Mouse (Mus musculus): ENCODE measurements around the gene Fbxo46. TPM values are rescaled to one million over a fixed set of nuclear protein-coding genes. Genes with fewer than 3 reads are reported as not detected.

Gene Fbxo46
- polyA plus RNA-seq, 1 experiment from 2014 or later = 3.6 TPM

GRCm38 (mm10) chr7:19083701-19084100 is 36.0 kb upstream of the Fbxo46 start, which contains the start of gene Dmpk:
Gene Dmpk, plus strand, starts transcription at chr7:19083849.
- H3K9me3 ChIP-seq (ENCODE audit: low read length) = no peaks in the 10 kb centered on the region
- ATAC-seq = peak; percentile 20; the same call in 1 of the 2 replicates
- DNase-seq = peak; percentile 29
- peaks cover 43% of the 10 kb centered on the region for H3K4me1 ChIP-seq (ENCODE audit: insufficient read depth)
- 48% methylated on average over 10 of the region's 10 CpGs for WGBS (ENCODE audit: insufficient replicate concordance)
- peak within 1 kb of the TSS; percentile 44; the same call in 1 of the 2 replicates for H3K9ac ChIP-seq (replicated peaks)
- TF ChIP-seq EP300 (IDR thresholded peaks at IDR 0.05; ENCODE audit: low read depth) (no peak), CTCF (IDR thresholded peaks at IDR 0.05; ENCODE audit: low read depth) (no peak)
- peaks cover 10% of the 10 kb centered on the region for H3K36me3 ChIP-seq (replicated peaks; ENCODE audit: insufficient read depth, low read length)
- peak within 1 kb of the TSS; percentile 44 for H3K27ac ChIP-seq (ENCODE audit: low read depth)
- peaks cover 44% of the 10 kb centered on the region for H3K27me3 ChIP-seq (ENCODE audit: insufficient read depth, low read length)
- H3K4me2 ChIP-seq (ENCODE audit: low read depth, low read length) = peak within 1 kb of the TSS; percentile 51
- peak within 1 kb of the TSS; percentile 34 for H3K4me3 ChIP-seq (ENCODE audit: low read depth, low read length)

DNA sequence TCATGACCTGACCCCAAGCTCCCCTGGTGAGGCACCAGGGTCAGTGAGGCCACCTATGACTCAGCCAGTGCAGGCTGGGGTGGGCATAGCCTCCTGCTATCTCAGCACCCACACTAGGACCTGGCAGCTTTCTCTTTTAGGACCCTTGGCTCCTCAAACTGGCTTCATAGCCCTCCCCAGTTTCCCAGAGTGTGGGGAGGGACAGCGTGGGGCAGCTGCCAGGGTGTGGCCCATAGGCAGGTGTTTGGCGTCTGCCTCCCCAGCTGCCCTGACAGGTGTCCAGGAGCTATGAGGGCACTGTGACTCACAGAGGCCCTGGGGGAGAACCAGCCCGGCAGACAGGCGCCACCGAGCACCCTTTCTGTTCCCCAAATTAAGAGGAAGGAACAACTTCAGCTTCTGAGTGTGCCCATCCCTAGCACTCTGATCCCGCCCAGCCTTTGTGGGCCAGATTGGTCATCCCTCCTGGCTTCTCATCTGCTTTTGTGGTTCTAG is 35.3 kb upstream of the Fbxo46 start:
- peak overlapping the region; percentile 44 for H3K27ac ChIP-seq (ENCODE audit: low read depth)
- DNase-seq (peak; percentile 65), ATAC-seq (peak; percentile 42)
- peak overlapping the region; percentile 30; the same call in 1 of the 2 replicates for H3K9ac ChIP-seq (replicated peaks)
- peak overlapping the region; percentile 51 for H3K4me2 ChIP-seq (ENCODE audit: low read depth, low read length)
- H3K27me3 ChIP-seq (ENCODE audit: insufficient read depth, low read length) = peaks cover 44% of the 10 kb centered on the region
- H3K4me3 ChIP-seq (ENCODE audit: low read depth, low read length) = peak overlapping the region; percentile 34
- H3K9me3 ChIP-seq (ENCODE audit: low read length) = no peaks in the 10 kb centered on the region
- 35% methylated on average over 6 of the region's 6 CpGs for WGBS (ENCODE audit: insufficient replicate concordance)
- peaks cover 7% of the 10 kb centered on the region; the same call in 1 of the 2 replicates for H3K36me3 ChIP-seq (replicated peaks; ENCODE audit: insufficient read depth, low read length)
- no peak for TF ChIP-seq CTCF (IDR thresholded peaks at IDR 0.05; ENCODE audit: low read depth)
- TF ChIP-seq EP300 (IDR thresholded peaks at IDR 0.05; ENCODE audit: low read depth) = no peak
- peaks cover 40% of the 10 kb centered on the region for H3K4me1 ChIP-seq (ENCODE audit: insufficient read depth)

DNA sequence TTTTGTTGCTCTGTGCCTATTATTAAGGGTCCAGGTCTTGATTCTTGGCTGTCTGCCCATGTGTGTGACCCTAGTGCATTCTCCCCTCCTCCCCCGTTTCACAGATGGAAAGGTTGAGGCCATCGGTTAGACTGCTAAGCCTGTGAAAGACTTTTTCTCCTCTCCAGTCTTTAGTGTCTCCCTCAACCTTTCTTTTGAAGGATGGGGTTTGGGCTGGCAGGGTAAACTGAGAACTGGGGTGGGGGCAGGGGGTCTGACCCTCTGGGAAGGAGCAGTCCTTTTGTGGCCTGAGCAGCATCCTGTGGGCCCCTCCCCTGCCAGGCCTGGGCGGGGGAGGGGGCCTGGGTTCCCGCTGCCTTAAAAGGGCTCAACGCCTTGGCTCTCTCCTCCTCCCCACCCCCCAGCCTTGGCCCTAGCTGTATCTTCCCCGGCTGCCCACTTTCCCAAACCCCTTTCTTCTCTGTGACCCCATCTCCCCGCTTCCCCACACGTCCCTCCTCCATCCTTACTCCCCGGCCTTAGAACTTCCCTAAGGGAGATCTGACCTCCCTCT is 34.7 kb upstream of the Fbxo46 start:
- H3K36me3 ChIP-seq (replicated peaks; ENCODE audit: insufficient read depth, low read length) = peaks cover 7% of the 10 kb centered on the region; the same call in 1 of the 2 replicates
- H3K4me3 ChIP-seq (ENCODE audit: low read depth, low read length) = peak overlapping the region; percentile 17; the same call in 1 of the 2 replicates
- H3K9me3 ChIP-seq (ENCODE audit: low read length) = no peaks in the 10 kb centered on the region
- H3K4me1 ChIP-seq (ENCODE audit: insufficient read depth) = peaks cover 40% of the 10 kb centered on the region
- no peak for ATAC-seq
- no peak overlapping the region for H3K9ac ChIP-seq (replicated peaks)
- no peak for DNase-seq
- no peak for TF ChIP-seq EP300 (IDR thresholded peaks at IDR 0.05; ENCODE audit: low read depth)
- TF ChIP-seq CTCF (IDR thresholded peaks at IDR 0.05; ENCODE audit: low read depth) = no peak
- peak overlapping the region; percentile 51 for H3K4me2 ChIP-seq (ENCODE audit: low read depth, low read length)
- H3K27ac ChIP-seq (ENCODE audit: low read depth) = peak overlapping the region; percentile 44
- H3K27me3 ChIP-seq (ENCODE audit: insufficient read depth, low read length) = peaks cover 44% of the 10 kb centered on the region
- WGBS (ENCODE audit: insufficient replicate concordance) = 30% methylated on average over 8 of the region's 9 CpGs

GRCm38 (mm10) chr7:19085495-19085894 is 34.2 kb upstream of the Fbxo46 start:
- TF ChIP-seq CTCF (IDR thresholded peaks at IDR 0.05; ENCODE audit: low read depth) (no peak), EP300 (IDR thresholded peaks at IDR 0.05; ENCODE audit: low read depth) (no peak)
- 7% methylated on average over 6 of the region's 6 CpGs for WGBS (ENCODE audit: insufficient replicate concordance)
- ATAC-seq (peak; percentile 20; the same call in 1 of the 2 replicates), DNase-seq (peak; percentile 19)
- Histone ChIP-seq H3K9ac (replicated peaks) (no peak overlapping the region), H3K4me1 (ENCODE audit: insufficient read depth) (peaks cover 40% of the 10 kb centered on the region), H3K9me3 (ENCODE audit: low read length) (no peaks in the 10 kb centered on the region), H3K27me3 (ENCODE audit: insufficient read depth, low read length) (peaks cover 40% of the 10 kb centered on the region), H3K4me2 (ENCODE audit: low read depth, low read length) (peak overlapping the region; percentile 52), H3K27ac (ENCODE audit: low read depth) (peak overlapping the region; percentile 44), H3K36me3 (replicated peaks; ENCODE audit: insufficient read depth, low read length) (peaks cover 7% of the 10 kb centered on the region; the same call in 1 of the 2 replicates), H3K4me3 (ENCODE audit: low read depth, low read length) (0 out of 2 replicates have a peak overlapping the region, but pooled peaks have one; percentile 17)

DNA sequence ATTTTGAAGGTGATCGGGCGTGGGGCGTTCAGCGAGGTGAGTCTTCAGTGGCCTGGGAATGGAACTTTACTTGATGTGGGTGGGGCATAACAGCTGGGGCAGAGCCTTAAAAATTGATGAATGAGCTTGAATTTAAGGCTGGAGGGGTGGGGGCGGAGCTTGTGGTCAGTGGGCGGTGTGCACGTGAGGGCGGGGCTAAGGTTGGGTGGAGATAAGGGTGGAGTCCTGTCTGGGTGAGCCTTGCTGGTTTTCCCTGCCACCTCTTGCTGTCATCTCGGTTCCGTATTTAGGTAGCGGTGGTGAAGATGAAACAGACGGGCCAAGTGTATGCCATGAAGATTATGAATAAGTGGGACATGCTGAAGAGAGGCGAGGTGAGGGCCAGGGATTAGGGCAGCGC is 33.6 kb upstream of the Fbxo46 start:
- peaks cover 41% of the 10 kb centered on the region for H3K27me3 ChIP-seq (ENCODE audit: insufficient read depth, low read length)
- peak; percentile 90 for DNase-seq
- peak overlapping the region; percentile 52 for H3K4me2 ChIP-seq (ENCODE audit: low read depth, low read length)
- no peaks in the 10 kb centered on the region for H3K9me3 ChIP-seq (ENCODE audit: low read length)
- 5% methylated on average over 14 of the region's 14 CpGs for WGBS (ENCODE audit: insufficient replicate concordance)
- H3K27ac ChIP-seq (ENCODE audit: low read depth) = peak overlapping the region; percentile 20; the same call in 1 of the 2 replicates
- peak; percentile 69 for ATAC-seq
- H3K36me3 ChIP-seq (replicated peaks; ENCODE audit: insufficient read depth, low read length) = peaks cover 4% of the 10 kb centered on the region; the same call in 1 of the 2 replicates
- no peak for TF ChIP-seq EP300 (IDR thresholded peaks at IDR 0.05; ENCODE audit: low read depth)
- no peak for TF ChIP-seq CTCF (IDR thresholded peaks at IDR 0.05; ENCODE audit: low read depth)
- no peak overlapping the region for H3K9ac ChIP-seq (replicated peaks)
- H3K4me3 ChIP-seq (ENCODE audit: low read depth, low read length) = no peak overlapping the region
- peaks cover 40% of the 10 kb centered on the region for H3K4me1 ChIP-seq (ENCODE audit: insufficient read depth)

- H3K4me2 ChIP-seq (ENCODE audit: low read depth, low read length) = peak overlapping the region; percentile 52; the same call in 1 of the 2 replicates
- H3K27me3 ChIP-seq (ENCODE audit: insufficient read depth, low read length) = peaks cover 48% of the 10 kb centered on the region
- no peak for DNase-seq
- 62% methylated on average over 18 of the region's 18 CpGs for WGBS (ENCODE audit: insufficient replicate concordance)
- H3K4me1 ChIP-seq (ENCODE audit: insufficient read depth) = peaks cover 40% of the 10 kb centered on the region
- no peak overlapping the region for H3K27ac ChIP-seq (ENCODE audit: low read depth)
- 0 out of 2 replicates have a peak, but pooled peaks cover 2% of the 10 kb centered on the region for H3K36me3 ChIP-seq (replicated peaks; ENCODE audit: insufficient read depth, low read length)
- ATAC-seq = no peak
- H3K4me3 ChIP-seq (ENCODE audit: low read depth, low read length) = no peak overlapping the region
- H3K9ac ChIP-seq (replicated peaks) = no peak overlapping the region
- H3K9me3 ChIP-seq (ENCODE audit: low read length) = no peaks in the 10 kb centered on the region
- TF ChIP-seq CTCF (IDR thresholded peaks at IDR 0.05; ENCODE audit: low read depth) (no peak), EP300 (IDR thresholded peaks at IDR 0.05; ENCODE audit: low read depth) (no peak)
Measured at GRCm38 (mm10) chr7:19086760-19087159, 32.9 kb upstream of the Fbxo46 start.
